Mouse (Mus musculus): ENCODE results near the gene Majin. TPM values are rescaled to one million over a fixed set of nuclear protein-coding genes. Genes with fewer than 3 reads are reported as not detected.

The Majin gene
- polyA plus RNA-seq, 1 experiment from 2014 or later, result not detected

DNA sequence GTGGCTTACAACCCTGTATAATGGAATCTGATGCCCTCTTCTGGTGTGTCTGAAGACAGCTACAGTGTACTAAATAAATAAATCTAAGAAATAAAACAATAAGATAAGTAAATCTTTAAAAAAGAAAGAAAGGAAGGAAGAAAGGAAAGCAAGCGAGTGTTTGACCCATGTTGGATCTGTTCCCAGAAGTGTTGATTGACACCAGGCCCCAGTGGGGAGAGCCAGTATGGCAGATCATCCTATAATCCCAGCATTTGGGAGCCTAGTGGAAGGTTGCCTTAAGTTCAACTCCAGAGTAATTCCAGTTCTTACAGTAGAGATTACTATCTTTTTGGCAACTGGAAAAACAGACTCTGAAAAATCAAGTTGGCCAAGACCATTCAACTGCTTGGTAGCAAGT is 61.6 kb downstream of the Majin start:
- Histone ChIP-seq H3K27ac (no peak overlapping the region), H3K36me3 (peaks cover 60% of the 10 kb centered on the region), H3K4me2 (replicated peaks) (no peak overlapping the region), H3K4me3 (no peak overlapping the region), H3K27me3 (no peaks in the 10 kb centered on the region), H3K9ac (no peak overlapping the region), H3K4me1 (peaks cover 12% of the 10 kb centered on the region), H3K9me3 (replicated peaks) (no peaks in the 10 kb centered on the region)
- ATAC-seq (ENCODE audit: low FRiP score), result no peak
- WGBS, result 89% methylated on average over 1 of the region's 1 CpGs

DNA sequence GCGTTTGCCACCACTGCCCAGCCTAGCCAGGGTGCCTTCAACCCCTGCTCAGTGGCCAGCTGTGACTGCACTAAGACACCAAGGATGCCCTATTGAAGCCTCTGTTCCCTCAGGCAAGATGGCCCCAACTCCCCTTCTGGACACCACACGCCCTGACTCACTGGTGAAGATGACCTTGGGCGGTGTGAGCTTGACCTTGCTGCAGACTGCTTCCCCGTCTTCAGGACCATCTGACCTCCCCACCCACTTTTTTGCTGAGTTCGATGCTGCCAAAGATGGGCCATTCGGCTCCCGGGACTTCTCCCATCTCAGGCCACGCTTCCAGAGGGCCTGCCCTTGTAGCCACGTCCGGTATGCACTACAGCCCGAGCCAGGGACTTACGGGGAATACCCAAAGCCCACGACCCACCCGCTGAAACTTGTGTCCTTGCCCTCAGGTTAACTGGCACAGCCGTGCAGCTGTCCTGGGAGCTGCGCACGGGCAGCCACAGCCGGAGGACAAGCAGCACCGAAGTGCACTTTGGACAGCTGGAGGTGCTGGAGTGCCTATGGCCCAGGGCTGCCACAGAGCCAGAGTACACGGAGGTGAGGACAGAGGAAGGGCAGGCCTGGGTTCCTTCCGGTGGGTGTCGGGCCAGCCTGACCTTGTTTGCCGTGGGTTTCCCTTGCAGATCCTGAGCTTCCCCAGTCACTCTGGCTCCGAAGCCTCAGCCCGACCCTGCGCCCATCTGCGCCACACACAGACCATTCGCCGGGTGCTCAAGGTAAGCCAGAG is 63.5 kb downstream of the Majin start:
- Histone ChIP-seq H3K27ac (no peak overlapping the region), H3K27me3 (no peaks in the 10 kb centered on the region), H3K36me3 (peaks cover 77% of the 10 kb centered on the region), H3K9me3 (replicated peaks) (no peaks in the 10 kb centered on the region), H3K4me2 (replicated peaks) (no peak overlapping the region), H3K9ac (no peak overlapping the region), H3K4me1 (peaks cover 5% of the 10 kb centered on the region), H3K4me3 (no peak overlapping the region)
- 95% methylated on average over 29 of the region's 29 CpGs for WGBS
- ATAC-seq (ENCODE audit: low FRiP score), result no peak

DNA sequence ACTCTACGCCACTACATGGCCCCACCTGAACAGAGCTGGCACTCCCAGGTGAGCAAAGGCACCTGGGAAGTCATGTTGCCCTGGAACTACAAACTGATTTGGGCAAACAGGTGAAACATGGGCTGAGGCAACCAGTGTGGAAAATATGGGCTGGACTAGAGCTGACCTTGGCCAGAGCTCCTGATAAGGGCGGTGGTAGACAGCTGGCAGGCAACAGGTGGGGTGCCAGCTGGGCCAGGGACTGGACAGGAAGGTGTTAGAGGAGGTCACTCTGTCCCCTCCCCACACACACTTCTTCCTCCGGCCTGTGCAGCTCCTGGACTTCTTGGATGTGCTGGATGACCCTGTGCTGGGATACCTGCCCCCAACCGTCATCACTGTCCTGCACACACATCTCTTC is 68.8 kb downstream of the Majin start:
- peaks cover 92% of the 10 kb centered on the region for H3K36me3 ChIP-seq
- no peak overlapping the region for H3K4me3 ChIP-seq
- H3K4me1 ChIP-seq, result no peaks in the 10 kb centered on the region
- no peak for ATAC-seq (ENCODE audit: low FRiP score)
- no peak overlapping the region for H3K4me2 ChIP-seq (replicated peaks)
- no peaks in the 10 kb centered on the region for H3K27me3 ChIP-seq
- H3K9ac ChIP-seq, result no peak overlapping the region
- 90% methylated on average over 4 of the region's 4 CpGs for WGBS
- H3K9me3 ChIP-seq (replicated peaks), result no peaks in the 10 kb centered on the region
- H3K27ac ChIP-seq, result no peak overlapping the region

DNA sequence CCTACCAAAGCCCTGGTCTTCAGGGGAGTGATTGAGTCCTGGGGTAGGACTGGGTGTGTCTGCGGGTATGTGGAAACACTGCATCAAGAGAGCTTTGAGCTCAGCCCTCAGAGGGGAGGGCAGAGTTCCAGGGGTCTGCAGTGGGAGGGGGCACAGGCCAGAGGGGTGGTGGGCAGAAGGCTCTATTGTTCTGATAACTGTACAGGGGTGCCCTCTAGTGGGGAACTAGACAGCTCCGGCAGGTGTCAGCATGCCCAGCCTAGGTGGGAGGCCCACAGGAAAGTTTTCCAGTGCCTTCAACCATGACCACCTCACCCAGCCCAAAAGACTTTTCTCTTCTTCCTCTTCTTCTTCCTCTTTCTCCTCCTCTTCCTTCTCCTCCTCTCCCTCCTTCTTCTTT is 76.2 kb downstream of the Majin start:
- Histone ChIP-seq H3K27me3 (no peaks in the 10 kb centered on the region), H3K9ac (no peak overlapping the region), H3K4me1 (no peaks in the 10 kb centered on the region), H3K9me3 (replicated peaks) (no peaks in the 10 kb centered on the region), H3K36me3 (peaks cover 69% of the 10 kb centered on the region), H3K27ac (no peak overlapping the region), H3K4me3 (no peak overlapping the region), H3K4me2 (replicated peaks) (no peak overlapping the region)
- no peak for ATAC-seq (ENCODE audit: low FRiP score)
- 70% methylated on average over 2 of the region's 2 CpGs for WGBS

DNA sequence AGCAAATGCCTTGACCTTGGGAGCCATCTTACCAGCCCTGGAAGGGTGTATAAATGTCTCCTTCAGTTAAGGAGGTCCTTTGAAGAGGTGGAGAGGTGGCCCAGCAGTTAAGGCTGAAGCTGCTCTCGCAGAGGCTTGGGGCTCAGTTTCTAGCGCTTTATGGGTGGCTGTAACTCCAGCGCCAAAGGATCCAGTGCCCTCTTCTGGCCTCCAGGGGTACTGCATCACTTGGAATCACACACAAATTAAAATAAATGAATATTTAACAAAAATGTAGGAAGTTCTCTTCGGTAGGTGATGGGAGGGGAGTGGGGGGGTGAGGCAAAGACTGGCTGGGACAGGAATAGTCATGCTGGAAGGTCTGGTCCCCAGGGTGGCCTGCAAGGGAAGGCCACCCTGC is 76.8 kb downstream of the Majin start:
- H3K36me3 ChIP-seq, result peaks cover 64% of the 10 kb centered on the region
- no peaks in the 10 kb centered on the region for H3K27me3 ChIP-seq
- no peaks in the 10 kb centered on the region for H3K4me1 ChIP-seq
- no peak for ATAC-seq (ENCODE audit: low FRiP score)
- no peak overlapping the region for H3K27ac ChIP-seq
- H3K9ac ChIP-seq, result no peak overlapping the region
- H3K4me3 ChIP-seq, result no peak overlapping the region
- H3K9me3 ChIP-seq (replicated peaks), result no peaks in the 10 kb centered on the region
- H3K4me2 ChIP-seq (replicated peaks), result no peak overlapping the region
- WGBS, result 81% methylated on average over 4 of the region's 4 CpGs

DNA sequence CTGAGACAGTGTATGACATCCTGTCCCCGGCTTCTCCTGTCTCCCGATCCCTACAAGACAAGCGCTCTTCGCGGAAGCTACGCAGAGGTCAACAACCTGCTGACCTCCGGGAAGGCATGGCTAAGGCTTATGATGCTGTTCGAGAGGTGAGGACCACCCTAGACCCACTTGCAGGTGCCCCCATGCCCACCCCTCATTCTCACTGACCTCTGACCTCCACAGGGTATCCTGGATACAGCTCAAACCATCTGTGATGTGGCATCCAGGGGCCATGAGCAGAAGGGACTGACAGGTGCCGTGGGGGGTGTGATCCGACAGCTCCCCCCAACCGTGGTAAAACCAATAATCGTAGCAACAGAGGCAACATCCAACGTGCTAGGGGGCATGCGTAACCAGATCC is 77.2 kb downstream of the Majin start:
- Histone ChIP-seq H3K4me1 (no peaks in the 10 kb centered on the region), H3K27me3 (no peaks in the 10 kb centered on the region), H3K9me3 (replicated peaks) (no peaks in the 10 kb centered on the region), H3K4me3 (no peak overlapping the region), H3K9ac (no peak overlapping the region), H3K4me2 (replicated peaks) (no peak overlapping the region), H3K27ac (no peak overlapping the region), H3K36me3 (peaks cover 60% of the 10 kb centered on the region)
- WGBS, result 93% methylated on average over 14 of the region's 14 CpGs
- ATAC-seq (ENCODE audit: low FRiP score), result no peak

DNA sequence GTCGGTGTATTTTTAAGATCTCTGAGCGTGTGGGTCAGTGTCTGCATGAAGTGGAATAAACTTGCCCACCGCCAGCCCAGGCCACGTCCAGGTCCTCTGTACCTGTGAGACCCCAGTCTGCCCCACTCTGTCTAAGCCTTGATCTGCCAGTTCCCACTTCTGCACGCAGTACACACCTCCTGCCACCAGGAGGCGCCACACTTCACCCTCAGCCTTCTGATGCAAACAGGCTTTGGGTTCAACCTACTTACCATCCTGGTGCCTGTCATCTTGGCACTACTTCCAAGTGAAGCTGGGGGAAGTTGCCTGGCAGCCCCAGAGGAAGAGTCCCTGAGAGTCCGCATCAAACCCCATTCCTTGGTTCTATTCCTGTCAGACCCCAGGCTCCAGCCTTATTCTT is 78.0 kb downstream of the Majin start:
- no peak for ATAC-seq (ENCODE audit: low FRiP score)
- 60% methylated on average over 7 of the region's 7 CpGs for WGBS
- H3K4me2 ChIP-seq (replicated peaks), result no peak overlapping the region
- no peaks in the 10 kb centered on the region for H3K27me3 ChIP-seq
- H3K9ac ChIP-seq, result no peak overlapping the region
- H3K36me3 ChIP-seq, result peaks cover 51% of the 10 kb centered on the region
- H3K9me3 ChIP-seq (replicated peaks), result no peaks in the 10 kb centered on the region
- H3K4me3 ChIP-seq, result no peak overlapping the region
- no peak overlapping the region for H3K27ac ChIP-seq
- no peaks in the 10 kb centered on the region for H3K4me1 ChIP-seq

DNA sequence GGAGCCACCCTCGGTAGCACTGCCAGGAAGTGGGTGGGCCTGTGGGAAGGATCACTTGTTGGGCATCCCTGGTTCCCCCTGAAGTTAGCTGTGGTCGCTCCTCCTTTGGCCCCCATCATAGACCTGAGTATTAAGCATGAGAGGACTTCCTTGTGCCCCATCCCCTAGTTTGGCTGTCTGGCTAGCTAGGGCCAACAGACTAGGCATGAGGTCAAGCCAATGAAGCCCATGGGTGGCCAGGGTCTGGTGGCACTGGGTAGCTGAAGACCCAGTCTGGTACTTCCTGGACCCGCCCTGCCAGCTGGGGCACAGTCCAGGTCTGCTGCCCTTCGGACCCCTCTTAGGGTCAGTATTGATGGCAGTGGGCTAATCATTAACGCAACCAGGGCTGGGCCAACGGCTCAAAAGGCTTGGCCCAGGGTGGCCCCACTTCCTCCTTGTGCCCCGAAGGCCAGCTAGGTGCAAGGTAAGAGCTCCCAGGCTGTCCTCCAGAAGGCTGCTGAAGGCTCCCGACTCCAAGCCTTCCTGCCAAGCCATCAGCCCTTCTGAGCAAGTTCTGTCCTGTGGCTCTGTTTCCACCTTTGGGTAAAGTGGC is 78.7 kb downstream of the Majin start:
- WGBS, result 83% methylated on average over 8 of the region's 8 CpGs
- Histone ChIP-seq H3K27me3 (no peaks in the 10 kb centered on the region), H3K4me3 (no peak overlapping the region), H3K4me1 (no peaks in the 10 kb centered on the region), H3K27ac (no peak overlapping the region), H3K9ac (no peak overlapping the region), H3K4me2 (replicated peaks) (no peak overlapping the region), H3K9me3 (replicated peaks) (no peaks in the 10 kb centered on the region), H3K36me3 (peaks cover 44% of the 10 kb centered on the region)
- ATAC-seq (ENCODE audit: low FRiP score), result no peak

DNA sequence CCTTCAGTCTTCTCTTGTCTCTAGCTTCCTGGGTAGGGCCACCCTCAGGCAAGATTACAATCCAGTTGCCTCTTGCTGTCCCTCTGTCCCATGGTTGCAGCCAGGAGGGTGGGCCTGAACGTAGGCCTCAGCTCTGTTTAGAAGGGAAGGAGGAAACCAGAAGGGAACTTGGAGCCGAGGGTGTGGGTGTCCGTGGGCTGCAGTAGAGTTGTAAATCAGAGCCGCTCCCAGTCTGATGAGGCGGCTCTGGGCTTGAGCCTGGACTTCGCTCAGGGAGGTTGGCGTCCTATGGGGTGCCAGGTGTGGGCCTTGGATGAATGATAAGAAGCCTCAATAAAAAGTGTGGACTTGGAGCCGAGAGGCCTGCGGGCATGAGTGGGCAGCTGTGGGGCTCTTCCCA is 80.0 kb downstream of the Majin start:
- no peaks in the 10 kb centered on the region for H3K27me3 ChIP-seq
- H3K36me3 ChIP-seq, result peaks cover 32% of the 10 kb centered on the region
- no peak for ATAC-seq (ENCODE audit: low FRiP score)
- no peak overlapping the region for H3K27ac ChIP-seq
- 82% methylated on average over 9 of the region's 9 CpGs for WGBS
- H3K4me3 ChIP-seq, result no peak overlapping the region
- 0 out of 2 replicates have a peak, but pooled peaks cover 2% of the 10 kb centered on the region for H3K4me1 ChIP-seq
- no peaks in the 10 kb centered on the region for H3K9me3 ChIP-seq (replicated peaks)
- no peak overlapping the region for H3K4me2 ChIP-seq (replicated peaks)
- H3K9ac ChIP-seq, result no peak overlapping the region

DNA sequence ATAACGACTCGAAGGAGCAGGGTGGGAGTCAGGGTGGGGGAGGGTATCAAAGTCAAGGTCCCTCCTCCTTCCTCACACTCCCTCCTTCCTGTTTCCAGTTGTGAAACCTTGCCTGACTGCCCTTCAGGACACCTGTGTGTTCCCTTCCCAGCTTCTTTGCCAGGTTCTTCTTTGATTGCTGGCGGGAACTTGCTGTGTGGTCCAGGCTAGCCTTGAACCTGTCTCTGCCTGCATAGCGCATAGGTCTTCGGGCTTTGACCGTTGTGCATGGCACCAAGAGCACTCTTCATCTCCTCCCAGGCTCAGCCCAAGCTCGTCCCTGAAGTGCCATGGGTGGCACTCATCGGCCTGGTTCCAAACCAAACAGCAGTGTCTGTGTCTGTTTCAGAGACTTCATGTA is 80.8 kb downstream of the Majin start:
- no peak overlapping the region for H3K4me2 ChIP-seq (replicated peaks)
- ATAC-seq (ENCODE audit: low FRiP score), result no peak
- H3K9ac ChIP-seq, result no peak overlapping the region
- H3K27ac ChIP-seq, result no peak overlapping the region
- no peak overlapping the region for H3K4me3 ChIP-seq
- no peaks in the 10 kb centered on the region for H3K9me3 ChIP-seq (replicated peaks)
- H3K36me3 ChIP-seq, result peaks cover 27% of the 10 kb centered on the region
- H3K4me1 ChIP-seq, result 0 out of 2 replicates have a peak, but pooled peaks cover 2% of the 10 kb centered on the region
- 83% methylated on average over 8 of the region's 8 CpGs for WGBS
- no peaks in the 10 kb centered on the region for H3K27me3 ChIP-seq

DNA sequence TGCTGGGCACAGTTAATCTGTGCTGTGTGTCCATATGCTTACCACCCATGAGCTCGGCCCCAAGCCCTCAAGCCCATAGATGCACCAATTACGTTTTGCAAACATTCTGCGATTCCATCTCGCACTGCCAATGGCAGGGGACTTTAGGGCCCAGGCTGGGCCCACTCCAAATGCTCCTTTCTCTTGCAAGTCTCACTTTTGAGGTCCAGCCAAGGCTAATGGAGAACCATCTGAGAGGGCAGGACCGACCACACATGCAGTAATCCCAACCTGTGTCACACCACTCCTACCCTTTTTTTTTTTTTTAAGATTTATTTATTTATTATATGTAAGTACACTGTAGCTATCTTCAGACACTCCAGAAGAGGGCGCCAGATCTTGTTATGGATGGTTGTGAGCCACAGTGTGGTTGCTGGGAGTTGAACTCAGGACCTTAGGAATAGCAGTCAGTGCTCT is 81.6 kb downstream of the Majin start:
- Histone ChIP-seq H3K27me3 (0 out of 2 replicates have a peak, but pooled peaks cover under 1% of the 10 kb centered on the region), H3K9ac (no peak overlapping the region), H3K4me2 (replicated peaks) (no peak overlapping the region), H3K36me3 (peaks cover 19% of the 10 kb centered on the region), H3K27ac (no peak overlapping the region), H3K9me3 (replicated peaks) (no peaks in the 10 kb centered on the region), H3K4me1 (0 out of 2 replicates have a peak, but pooled peaks cover 2% of the 10 kb centered on the region), H3K4me3 (no peak overlapping the region)
- ATAC-seq (ENCODE audit: low FRiP score), result no peak
- 70% methylated on average over 6 of the region's 6 CpGs for WGBS

DNA sequence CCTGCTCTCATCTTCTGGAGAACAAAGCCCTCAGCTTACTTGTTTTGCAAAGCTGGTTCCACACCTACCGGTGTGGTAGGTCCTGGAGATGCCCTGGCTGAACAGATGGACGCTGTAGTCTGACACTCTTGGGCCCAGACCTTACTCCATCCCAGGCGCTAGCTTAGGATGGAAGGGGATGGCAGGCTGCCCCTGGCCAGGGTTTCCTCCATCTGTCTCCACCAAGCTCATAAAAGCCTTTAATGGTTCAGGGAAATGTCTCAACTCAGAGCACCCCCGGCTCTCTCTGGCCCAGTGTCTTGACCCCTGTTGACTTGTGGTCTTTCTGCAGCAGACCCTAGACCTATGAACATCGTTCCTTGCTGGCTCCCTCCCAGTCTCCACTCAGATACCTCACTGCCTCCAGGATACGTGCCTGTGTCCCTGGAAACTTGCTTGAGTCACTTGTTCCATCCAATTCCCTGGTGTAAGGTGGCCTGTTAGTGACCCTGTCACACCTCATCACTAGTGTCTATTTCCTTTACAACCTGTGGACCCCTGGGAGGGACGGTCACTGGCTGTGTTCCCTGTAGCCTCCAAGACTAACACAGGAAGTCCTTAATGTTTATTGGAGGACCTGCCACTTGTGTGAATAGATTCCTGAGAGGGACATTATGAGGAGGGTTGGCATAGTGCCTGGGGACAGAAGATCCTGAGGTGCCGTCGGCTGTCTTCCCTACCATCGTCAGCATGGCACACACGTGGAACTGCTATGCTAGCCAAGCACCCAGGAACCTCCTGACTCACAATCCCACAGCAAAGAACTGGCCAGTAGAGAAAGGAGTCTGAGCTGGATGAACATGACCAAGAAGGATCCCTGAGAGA is 83.3 kb downstream of the Majin start:
- Histone ChIP-seq H3K4me2 (replicated peaks) (no peak overlapping the region), H3K4me3 (no peak overlapping the region), H3K9me3 (replicated peaks) (no peaks in the 10 kb centered on the region), H3K27me3 (0 out of 2 replicates have a peak, but pooled peaks cover 4% of the 10 kb centered on the region), H3K4me1 (0 out of 2 replicates have a peak, but pooled peaks cover 2% of the 10 kb centered on the region), H3K9ac (no peak overlapping the region), H3K36me3 (0 out of 2 replicates have a peak, but pooled peaks cover under 1% of the 10 kb centered on the region), H3K27ac (no peak overlapping the region)
- peak; percentile 34 for ATAC-seq (ENCODE audit: low FRiP score)
- WGBS, result 78% methylated on average over 11 of the region's 11 CpGs
